Mouse (Mus musculus) adrenal gland, adult 18-20 months (tissue): Measurements from ENCODE around the gene Gm6034. TPM values are rescaled to one million over a fixed set of nuclear protein-coding genes. Genes with fewer than 3 reads are reported as not detected.
"Not testable (repeated sequence)": the region's sequence is repeated elsewhere in the genome, so short reads cannot be mapped to it uniquely, and the experiment has no call there.

Source experiments
- DNase-seq, 2 experiments: peaks; one replicate each; pipeline ENCODE4 v3.0.0; 2021 to 2022; ENCODE audit warnings: low spot score in 2 of 2
- long read RNA-seq, 2 experiments: library from polyadenylated mRNA; stranded (forward); transcript quantifications; one replicate each; pipeline ENCODE4 v2.0.0; 2021
- total RNA-seq, 2 experiments: library from RNA; stranded (reverse); gene quantifications; 1 replicate in 1 of 2; 2 replicates in 1 of 2; pipeline ENCODE4 v1.2.3; 2021

Gene Gm6034
- not detected for total RNA-seq
- long read RNA-seq, experiment 1, partial matches to known transcripts: 0 of 1 reads
- long read RNA-seq, experiment 1, other reads (novel, unspliced or antisense): 1 of 1 reads
- long read RNA-seq, experiment 2, partial matches to known transcripts: 0 of 1 reads
- long read RNA-seq, experiment 2, other reads (novel, unspliced or antisense): 1 of 1 reads

DNA sequence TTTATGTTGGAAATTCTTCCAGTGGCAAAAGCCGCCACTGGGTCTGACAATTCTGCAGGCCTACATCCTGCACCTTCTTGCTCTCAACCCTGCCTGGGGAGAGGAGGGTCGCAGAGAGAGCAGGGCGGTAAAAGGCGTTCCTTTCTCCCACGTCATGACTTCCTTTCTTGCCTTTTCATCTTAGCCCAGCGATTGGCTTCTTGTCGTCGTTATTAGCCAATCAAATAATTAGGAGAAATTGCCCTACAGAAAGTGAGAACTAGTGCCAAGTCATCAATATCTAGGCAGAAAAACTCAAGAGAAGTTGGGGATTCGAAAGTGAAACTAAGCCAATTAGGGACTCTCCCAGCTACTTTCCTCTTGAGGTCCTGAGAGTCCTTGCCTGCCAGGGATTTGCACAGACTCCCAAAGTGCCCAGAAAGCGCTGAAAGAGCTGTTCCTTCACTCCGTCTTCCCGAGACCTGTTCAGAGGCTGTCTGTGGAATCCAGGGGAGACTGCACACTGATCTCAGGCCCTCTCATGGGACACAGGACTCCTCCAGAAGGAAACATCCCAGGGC, at the start of gene Gm6034, which contains the start of gene H2-T22:
TSS of gene Gm6034 (plus strand) at position 352 of the 560 bp plus-strand sequence.
TSS of gene H2-T22 (minus strand) at position 138 of the 560 bp plus-strand sequence.
- peak; percentile 56 to 60 for DNase-seq

- peak; percentile 77 to 85 for DNase-seq
These were observed 49.1 kb upstream of the Gm6034 start for GRCm38 (mm10) chr17:35993675-35994074.

- peak; percentile 71 for DNase-seq
These were observed 48.4 kb upstream of the Gm6034 start for GRCm38 (mm10) chr17:35994175-35994878.

DNA sequence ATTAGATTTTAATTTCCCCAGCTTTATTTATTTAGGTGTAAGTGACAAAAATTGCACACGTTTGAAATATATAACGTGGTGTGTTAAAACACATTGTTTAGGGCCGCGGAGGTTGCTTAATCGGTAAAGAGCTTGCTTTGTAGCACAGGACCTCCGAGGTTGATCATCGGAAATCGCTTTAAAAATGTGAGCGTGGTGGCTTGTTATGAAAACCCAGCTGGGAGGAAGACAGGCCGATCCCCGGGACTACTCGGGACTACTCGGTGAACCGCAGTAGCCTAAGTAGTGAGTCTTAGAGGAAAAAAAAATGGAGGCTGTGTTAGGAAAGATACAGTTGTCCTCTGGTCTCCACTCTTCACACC, 47.9 kb upstream of the Gm6034 start:
- DNase-seq: no peak

DNA sequence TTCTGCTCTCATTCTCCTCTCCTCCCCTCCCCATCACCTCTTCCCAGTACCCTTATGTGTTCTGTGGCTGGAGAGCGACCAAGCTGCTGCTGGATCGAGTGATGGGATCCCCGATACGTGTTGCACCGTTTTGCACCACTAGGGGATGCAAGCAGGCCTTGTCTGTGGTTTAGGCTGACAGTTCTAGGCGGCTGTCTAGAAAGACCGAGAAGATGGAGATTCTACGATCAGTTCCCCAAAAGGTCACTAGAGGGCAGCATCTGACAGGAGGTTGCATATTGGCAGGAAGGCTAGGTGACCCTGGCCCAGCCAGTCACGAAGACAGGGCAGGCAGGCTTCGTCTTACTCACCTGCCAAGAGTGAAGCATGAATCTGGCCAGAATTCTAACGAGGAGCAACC, 45.8 kb upstream of the Gm6034 start:
- peak; percentile 96 to 97 for DNase-seq

GRCm38 (mm10) chr17:35997713-35998510, 44.8 kb upstream of the Gm6034 start:
- no peak for DNase-seq

- no peak for DNase-seq
These were observed 44.0 kb upstream of the Gm6034 start for GRCm38 (mm10) chr17:35998545-35999305.

- DNase-seq: no peak
These were observed 43.4 kb upstream of the Gm6034 start for GRCm38 (mm10) chr17:35999356-35999755.

DNA sequence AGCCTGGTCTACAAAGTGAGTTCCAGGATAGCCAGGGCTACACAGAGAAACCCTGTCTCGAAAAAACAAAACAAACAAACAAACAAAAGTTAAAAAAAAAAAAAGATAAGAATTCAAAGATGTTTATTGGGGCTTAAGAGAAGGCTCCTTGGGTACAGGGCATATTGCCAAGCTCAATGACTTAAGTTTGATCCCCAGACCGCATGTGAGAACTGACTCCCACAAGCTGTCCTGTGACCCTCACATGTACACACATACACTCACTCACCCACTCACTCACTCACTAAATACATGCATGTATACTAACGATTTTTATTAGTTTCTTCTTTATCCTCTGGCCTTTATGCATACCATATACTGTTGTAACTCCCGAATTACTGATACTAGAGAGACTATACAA, 42.4 kb upstream of the Gm6034 start:
- no peak for DNase-seq

DNA sequence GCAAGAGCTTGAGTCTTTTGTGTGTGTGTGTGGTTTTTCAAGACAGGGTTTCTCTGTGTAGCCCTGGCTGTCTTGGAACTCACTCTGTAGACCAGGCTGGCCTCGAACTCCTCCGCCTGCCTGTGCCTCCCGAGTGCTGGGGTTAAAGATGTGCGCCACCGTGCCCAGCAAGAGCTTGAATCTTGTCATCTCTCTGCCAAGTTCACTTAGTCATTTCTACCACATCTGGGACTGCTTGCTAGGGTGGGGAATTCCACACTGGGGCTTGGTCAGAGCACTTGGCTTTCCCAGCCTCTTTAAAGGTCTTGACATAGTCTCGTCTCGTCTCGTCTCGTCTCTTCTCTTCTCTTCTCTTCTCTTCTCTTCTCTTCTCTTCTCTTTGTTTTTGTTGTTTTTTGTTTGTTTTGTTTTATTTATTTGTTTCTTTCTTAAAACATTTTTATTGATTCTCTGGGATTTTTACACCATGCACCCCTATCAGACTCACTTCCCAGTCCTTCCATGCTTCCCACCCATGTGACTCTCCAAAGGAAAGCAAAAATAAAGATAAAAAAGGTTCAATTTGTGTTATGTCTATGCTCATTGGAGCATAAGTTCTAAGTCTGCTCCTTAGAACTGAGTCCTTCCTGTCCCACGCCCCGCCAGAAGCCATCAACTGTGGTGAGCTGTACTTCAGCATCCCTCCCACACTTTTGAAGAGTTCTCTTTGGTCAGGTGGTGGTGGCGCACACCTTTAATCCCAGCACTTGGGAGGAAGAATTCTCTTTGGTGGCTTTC, 41.5 kb upstream of the Gm6034 start:
- DNase-seq: no peak

DNA sequence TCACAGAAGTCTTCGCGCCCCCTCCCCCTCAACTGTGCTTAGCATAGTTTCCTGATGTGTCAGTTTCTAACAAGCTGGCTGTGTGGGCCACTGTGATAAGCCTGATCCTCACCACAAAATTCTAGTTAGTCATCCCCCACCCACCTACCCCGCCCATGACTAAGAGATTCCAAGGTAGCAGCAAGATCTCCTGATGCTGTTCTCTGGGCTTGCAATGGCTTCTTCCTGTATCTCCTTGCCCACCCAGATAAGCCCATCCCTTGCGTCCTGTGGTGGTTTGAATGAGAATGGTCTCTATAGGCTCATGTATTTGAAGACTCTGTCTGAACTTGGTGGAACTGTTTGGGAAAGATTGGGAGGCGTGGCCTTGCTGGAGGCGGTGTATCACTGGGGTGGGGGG, 40.8 kb upstream of the Gm6034 start:
- no peak for DNase-seq

DNA sequence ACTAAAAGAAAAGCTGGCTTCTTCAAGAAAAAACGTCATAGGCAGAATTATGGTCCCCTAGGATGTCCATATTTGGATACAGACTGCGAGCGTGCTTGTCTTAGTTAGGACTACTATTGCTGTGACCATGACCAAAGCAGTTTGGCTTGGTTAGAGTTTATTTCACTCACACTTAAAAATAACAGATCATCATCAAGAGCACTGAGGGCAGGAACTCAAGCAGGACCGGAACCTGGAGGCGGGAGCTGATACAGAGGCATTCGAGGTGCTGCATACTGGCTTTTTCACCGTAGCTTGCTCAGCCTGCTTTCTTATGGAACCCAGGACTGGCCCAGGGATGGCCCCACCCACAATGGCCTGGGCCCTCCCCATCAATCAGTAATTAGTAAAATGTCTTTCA, 39.4 kb upstream of the Gm6034 start:
- DNase-seq: no peak

- DNase-seq: not testable (repeated sequence)
These were observed 38.4 kb upstream of the Gm6034 start for GRCm38 (mm10) chr17:36004409-36004808.

GRCm38 (mm10) chr17:36014977-36015376, 27.8 kb upstream of the Gm6034 start:
- DNase-seq: no peak

- no peak for DNase-seq
These were observed 25.7 kb upstream of the Gm6034 start for GRCm38 (mm10) chr17:36017046-36017445.

- DNase-seq: no peak
These were observed 23.8 kb upstream of the Gm6034 start for GRCm38 (mm10) chr17:36018979-36019378.

DNA sequence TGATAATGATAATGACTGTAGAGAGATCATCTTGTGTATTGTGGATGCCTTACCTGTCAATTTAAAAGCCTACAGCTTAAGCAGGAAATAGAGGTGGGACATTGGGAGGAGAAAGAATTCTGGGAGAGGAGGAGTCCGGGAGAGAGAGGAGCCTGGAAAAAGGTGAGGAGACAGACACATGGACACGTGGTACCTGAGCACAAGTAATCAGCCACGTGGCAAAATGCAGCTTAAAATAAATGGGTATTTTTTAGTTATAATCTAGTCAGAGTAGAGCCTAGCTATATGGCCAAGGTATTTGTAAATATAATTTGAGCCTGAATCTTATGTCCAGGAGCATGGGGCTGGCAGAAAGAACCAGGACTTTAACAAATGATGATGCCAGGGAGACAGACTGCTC, 23.2 kb upstream of the Gm6034 start:
- DNase-seq: no peak

- DNase-seq: peak; percentile 43 to 53
These were observed 22.3 kb upstream of the Gm6034 start, which contains the start of gene H2-T24 for GRCm38 (mm10) chr17:36020191-36021073. Gene H2-T24 (minus strand): TSS chr17:36020560.

DNA sequence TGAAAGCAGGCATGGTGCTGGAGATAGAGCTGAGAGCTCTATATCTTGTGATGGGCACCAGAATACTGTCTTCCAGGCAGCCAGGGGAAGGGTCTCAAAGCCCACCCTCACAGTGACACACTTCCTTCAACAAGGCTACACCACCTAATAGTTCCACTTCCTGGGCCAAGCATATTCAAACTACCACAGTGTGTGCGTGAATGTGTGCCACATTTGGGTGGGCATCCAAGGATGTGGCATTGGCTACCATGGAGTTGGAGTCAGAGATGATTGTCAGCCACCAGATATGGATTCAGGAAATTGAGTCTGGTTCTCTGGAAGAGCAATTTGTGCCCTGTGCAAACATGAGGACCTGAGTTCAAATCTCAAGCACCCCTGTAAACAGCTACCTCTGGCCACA, 21.5 kb upstream of the Gm6034 start:
- no peak for DNase-seq
